Mouse (Mus musculus): Measurements from ENCODE around the gene Sestd1. TPM values are rescaled to one million over a fixed set of nuclear protein-coding genes. Genes with fewer than 3 reads are reported as not detected.

Gene Sestd1
- polyA plus RNA-seq (2012; rRNA removed) = 1.6 TPM in 2 replicates

DNA sequence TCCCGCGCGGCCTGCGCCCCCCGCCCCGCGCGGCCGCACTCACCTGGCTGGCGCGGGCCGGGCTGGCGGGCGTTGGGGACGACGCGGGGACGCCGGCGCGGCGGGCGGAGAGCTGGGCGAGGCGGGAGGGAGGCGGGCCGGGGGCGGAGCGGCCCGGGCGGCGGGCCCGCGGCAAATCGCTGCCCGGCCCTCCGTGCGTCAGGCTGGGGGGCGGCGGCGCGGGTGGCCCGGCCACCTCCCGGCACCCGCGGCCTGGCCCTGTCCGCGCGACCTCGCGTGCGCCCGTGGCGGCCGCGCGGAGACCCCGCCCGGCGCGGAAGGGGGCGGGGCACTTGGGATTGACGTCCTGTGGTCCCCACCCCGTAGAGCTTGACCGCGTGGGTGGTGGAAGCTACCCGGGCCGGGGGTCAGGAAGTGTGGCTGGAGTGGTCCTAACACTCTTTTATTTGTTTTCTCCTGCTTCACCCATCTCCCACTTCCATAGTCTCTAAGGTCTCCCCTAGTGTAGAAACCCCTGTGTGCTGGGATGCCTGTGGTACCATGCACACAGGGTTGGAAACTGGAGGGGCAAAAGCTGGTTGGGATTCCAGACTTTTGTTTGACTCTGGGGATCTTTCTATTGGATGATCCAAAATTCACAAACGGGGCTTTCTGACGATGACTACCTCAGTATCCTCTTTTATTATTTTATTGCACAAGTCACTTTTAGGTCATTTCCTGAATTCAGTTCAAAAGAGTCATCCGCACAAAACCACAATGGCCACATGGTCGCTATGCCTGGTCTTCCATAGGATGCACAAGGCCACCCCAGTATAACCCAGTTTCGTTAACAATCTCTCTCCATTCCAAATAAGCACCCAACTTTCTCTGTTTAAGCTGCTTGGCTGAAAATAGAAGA lies at the start of gene Sestd1:
Gene Sestd1 (minus strand): TSS at position 81 of the 898 bp plus-strand sequence.

DNA sequence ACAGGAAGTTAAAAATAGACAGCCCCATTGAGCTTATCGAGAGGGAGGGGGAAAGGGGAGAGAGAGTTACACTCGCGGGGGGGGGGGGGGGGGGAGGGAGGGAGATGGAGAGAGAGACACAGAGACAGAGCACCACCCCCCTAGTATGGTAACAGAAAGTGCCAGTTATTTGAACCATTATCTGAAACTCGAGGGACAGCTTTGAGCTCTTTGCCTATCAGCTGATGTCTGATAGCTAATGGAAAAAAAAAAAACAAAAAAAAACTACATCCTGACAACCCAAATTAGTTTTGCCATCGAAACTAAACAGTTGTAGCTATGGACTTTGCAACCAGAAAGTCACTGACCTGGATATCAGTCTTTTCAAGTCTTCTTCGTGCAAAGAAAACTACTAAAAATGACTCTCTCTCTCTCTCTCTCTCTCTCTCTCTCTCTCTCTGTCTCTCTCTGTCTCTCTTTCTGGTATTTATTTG lies 109.7 kb downstream of the Sestd1 start, which contains the start of gene Ccdc141:
Gene Ccdc141 (minus strand): TSS at position 4 of the 473 bp plus-strand sequence.

Other genes starting within 250 kb of the Sestd1 start
- gene Ccdc141, start 110.0 kb downstream of the Sestd1 start, polyA plus RNA-seq (2012; rRNA removed) = 1.2 and 6.0 TPM in 2 replicates